Mouse (Mus musculus): ENCODE data around the gene Camk2g.

The Camk2g gene

DNA sequence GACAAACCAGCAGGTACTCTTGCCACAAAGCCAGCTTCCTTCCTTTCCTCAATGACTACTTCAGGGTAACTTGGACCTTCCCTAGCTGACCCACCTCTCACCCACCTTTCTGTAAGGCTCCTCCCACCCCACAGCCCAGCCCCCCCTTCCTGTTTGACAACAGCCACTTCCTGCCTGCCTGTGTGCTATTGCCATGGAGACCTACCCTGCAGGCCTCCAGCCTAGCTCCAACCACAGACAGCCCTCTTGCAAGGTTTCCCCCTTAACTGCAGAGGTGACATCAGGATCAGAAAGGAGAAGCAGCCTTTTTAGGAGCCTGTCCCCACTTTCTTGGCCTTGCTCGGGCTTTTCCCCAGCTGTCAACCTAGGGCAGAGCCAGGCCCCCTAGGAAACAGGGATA, 8.7 kb downstream of the Camk2g start:
- no peak for DNase-seq (ENCODE audit: low read depth)

DNA sequence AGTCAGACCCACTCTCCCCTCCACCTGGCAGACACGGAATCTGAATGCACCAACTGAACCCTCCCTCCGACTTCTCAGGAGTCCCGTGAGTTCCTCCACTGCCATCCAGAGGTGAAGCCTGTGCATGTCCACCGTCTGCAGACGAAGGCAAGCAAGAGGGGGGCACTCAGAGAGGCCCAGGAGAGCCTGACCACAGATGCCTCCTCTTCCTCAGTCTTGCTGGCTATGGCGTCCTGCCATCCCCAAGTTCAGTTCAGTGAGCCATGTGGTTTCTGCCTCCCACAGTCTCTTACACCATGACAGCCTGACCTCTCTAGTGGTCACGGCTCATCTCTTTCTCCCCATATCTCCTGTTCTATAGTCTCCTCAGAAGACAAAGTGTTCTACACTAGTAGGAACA, 9.2 kb downstream of the Camk2g start:
- DNase-seq (ENCODE audit: low read depth), result no peak

DNA sequence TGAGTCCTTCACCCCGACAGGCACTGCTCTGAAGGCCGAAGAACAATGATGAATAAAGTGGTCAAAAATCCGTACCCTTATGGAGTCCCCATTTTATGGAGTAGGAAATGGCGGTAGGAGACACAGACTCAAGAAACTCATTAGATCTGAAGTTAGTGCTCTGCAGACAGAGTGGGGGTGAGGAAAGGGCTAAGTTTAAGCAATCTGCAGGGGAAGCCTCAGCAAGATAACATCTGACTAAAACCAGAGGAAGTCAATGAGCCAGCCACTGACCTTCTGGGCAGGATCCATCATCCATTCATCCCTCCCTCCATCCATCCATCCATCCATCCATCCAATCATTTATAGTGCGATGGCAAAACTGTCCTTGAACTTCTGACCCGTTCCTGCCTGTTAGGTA, 10.4 kb downstream of the Camk2g start:
- no peak for DNase-seq (ENCODE audit: low read depth)

DNA sequence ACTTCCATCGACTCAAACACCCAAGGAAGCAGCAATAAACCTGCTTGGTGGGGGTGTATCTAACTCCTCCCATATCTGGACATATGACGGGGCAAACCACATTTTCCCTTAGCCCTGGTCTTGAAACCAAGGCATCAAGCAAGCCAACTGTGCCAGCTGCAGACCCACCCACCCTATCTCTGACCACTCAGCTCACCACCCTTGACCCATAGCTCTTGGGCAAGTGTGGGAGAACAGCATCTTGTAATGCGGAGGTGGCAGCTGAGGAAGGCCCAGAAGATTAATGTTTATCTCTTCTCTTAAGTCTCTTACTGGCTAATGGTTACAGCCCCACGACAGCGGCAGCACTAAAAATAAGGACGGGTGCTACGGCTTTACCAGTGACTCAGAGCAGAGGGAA, 11.0 kb downstream of the Camk2g start:
- no peak for DNase-seq (ENCODE audit: low read depth)

DNA sequence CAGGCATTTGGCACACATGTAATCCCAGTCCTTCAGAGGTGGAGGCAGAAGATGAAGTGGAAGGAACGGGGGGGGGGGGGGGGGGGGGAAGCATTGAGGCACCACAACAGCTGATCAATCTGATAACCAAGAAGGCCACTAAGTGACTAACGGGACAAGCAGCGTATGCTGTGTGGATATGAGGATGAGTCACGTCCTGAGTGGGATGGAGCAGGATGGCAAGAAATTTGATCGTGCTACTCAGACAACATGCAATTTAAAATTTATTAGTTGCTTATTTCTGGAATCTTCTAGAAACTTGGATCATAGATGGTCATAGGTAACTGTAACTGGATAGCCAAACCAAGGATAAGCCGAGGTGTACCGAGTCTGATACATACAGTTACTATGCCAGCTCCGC, 13.7 kb downstream of the Camk2g start:
- no peak for DNase-seq (ENCODE audit: low read depth)

DNA sequence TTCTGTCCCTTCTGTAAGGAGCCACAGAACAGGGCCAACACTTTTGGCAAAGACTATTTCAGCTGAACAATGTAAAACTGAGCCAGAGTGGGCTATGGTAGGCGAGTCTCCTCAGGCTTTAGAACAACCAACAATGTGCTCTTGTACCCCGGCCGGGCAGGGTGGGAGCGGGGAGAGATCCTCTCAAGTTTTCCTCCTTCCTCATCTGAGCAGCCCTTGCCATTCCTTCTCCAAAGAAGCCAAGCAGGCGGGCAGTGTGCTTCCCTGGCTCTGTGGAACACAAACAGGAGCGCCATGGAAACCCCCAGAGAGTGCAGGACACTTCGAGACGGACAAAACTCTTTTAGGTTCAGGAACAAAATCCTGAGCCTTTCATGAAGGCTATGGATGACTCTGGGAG, 15.4 kb downstream of the Camk2g start:
- no peak for DNase-seq (ENCODE audit: low read depth)

DNA sequence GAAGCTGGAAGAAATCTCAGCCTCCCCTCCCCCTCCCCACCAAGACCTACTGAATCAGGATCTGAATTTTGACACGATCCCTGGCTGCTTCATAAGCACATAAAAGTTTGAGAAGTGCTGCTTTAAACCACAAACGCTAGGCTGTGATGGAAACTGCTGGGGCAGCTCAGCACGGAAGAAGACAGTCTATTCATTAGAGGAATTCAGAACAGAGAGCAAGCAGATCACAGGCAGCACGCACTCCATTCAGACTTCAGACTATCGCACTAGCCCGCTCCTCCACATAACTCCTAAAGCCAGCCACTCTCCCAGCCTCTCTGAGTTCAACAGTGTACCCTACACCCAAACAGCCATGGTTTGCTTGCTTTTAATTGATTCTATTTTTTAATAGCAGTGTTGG, 18.2 kb downstream of the Camk2g start:
- no peak for DNase-seq (ENCODE audit: low read depth)

DNA sequence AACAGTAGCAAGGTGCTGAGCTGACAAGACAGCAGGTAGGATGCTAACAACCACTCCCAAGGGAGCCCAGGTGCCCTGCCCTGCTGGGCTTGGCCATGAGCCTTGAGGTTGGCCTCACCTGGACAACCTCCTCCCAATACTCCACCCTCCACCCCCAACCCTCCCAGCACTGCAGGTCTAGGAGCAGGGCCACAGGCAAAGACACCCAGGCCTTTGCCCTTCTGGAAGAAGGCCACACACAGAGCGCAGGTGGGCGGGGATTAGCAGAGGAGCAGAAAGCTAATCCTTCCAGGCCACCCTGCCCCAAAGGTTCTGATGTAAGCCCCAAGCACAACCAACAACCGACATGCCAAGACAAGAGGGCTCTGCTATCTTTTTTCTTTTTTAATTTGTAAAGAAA, 20.5 kb downstream of the Camk2g start:
- no peak for DNase-seq (ENCODE audit: low read depth)

DNA sequence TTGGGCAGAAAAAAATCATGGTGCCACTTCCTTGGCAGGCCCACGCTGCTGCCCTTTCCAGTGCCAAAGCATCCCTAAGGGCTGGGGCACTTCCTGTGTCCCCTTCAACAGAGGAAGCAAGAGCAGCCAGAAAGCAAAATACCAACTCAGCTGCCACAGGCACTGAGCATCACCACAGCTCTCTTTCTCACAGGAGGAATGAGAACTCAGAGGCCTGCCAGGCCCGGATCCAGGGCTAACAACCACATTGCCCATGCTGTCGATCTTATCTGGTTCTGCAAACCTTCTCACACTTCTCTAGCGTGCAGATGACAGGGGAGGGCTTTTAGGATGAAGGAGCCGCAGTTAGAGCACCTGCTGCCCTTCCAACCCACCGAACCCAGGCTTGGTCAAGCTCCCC, 21.1 kb downstream of the Camk2g start:
- peak; percentile 58 for DNase-seq (ENCODE audit: low read depth)

DNA sequence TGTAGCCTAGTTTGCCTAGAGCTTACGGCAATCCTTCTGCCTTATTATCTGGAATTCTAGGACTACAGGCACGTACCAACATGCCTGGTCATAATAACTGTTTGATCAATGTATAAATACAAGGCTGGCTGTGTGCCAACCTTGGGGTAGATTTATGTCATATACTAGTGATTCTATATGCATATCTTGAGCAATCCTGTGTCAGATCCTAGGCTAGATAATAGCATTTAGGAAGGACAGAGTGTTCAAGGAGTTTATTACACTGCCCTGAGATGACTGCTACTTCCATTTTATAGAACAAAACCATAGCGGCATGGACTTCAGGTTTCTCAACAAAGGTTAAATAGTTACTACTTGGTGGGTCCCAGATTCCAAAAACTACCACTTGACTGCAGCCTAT, 21.9 kb downstream of the Camk2g start:
- no peak for DNase-seq (ENCODE audit: low read depth)

DNA sequence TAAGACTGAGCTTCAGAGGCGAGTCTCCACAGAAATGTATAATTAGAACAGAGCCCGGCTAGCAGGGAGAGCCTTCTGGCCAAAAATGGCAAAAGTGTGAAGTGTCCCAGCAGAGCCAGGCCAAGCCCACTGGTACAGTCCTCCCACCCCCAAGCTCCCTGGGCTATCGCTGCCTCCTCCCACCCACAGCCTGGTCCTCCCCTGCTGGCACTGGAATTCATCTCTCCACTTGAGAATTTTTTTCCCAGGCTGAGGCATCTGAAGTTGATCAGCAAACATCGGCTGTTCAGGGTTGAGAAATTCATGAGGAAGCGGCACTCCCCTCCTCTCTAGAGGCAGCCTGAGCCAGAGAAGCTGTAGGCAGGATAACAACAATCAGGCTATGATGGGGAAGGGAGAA, 25.3 kb downstream of the Camk2g start:
- DNase-seq (ENCODE audit: low read depth), result peak; percentile 94

DNA sequence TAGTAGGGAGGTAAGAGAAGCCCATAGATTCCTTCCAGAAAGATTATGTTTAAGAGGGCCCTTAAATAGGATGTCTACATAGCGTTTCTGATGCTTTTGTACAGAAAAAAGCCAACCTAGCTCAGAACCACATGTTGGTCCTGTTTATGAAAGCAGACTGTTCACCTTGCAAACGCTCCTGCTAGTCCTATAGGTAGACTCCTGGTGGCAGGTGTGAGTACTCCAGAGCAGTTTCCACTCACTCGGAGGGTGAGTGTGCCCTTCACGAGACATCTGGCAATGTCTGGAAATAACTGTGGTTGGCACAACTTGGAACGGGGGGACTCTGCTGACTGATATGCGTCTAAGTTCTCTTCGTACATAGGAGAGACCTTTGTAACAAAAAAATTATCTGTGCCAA, 26.0 kb downstream of the Camk2g start:
- DNase-seq (ENCODE audit: low read depth), result no peak

DNA sequence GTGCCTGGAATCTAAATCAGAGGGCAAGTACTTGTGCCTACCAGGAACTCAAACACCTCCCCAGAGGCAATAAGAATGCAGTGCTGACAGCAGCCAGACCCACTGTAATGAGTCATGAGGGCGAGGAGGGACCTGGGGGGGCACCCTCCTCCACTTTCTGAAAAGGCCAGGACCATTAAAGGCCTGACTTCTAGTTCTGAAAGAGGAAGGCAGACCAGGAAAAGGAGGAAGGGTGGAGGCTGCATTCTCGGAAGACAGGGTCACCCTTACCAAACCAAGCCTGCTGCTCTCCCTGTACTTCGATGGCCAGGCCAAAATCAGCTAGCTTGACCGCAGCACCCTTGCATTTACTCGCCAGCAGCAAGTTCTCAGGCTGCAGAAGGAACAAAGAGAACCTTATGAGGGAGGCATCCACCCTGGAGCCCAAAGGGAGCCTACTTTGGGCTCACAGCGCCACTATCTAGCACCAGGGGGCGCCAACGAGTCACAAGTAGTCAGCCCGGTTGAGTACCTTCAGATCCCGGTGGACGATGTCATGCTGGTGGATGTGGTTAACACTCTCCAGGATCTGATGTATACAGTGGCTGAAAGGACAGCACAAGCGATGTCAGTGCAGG, 28.1 kb downstream of the Camk2g start:
- peak; percentile 99 for DNase-seq (ENCODE audit: low read depth)

DNA sequence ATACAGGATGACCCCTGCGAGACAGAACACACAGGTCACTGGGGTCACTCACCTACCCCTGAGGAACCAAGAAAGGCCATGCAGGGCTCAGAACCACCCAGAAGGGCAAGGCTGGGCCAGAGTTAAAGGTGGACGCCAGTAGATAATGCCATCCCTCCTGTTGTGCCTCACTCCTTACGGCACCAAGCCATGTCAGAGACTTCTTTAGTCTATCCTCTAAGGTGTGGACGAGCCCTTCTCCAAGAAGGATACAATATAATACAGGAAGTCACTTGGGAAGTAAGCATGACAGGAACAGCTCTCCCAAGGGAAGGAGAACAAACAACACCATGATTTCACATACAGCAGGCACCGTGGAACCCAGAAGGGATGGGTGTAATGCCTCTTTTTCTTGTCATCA, 28.9 kb downstream of the Camk2g start:
- no peak for DNase-seq (ENCODE audit: low read depth)

DNA sequence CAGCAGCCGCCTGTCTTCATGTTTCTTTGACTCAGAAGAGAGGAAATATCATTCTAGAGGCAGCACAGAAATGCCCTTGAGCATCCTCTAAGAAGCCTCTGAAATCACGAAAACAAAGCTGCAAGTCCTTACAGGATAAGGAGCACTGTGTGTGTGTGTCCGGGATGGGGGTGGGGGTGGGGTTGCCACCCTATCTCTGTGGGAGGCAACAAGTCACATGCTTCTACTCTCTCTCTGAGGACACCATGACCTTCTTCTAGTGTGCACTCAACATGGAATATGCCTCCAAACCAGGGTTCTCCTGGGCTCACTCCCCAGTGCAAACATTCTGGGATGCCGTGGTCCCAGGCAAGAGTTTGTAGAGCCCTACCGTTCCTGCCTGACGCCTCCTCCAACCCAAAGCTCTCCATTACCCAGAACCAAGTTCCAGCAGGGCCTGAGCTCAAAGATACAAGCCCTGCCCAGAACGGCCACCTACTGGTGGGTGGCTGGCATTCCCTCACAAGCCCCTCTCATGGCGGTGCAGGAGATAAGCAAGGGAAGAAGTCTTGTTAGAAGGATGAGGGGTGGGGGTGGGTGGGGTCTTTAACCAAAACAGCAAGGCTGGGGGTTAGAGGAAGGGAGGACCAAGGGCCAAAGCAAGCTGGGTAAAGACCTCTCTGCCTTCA, 35.0 kb downstream of the Camk2g start:
- no peak for DNase-seq (ENCODE audit: low read depth)

DNA sequence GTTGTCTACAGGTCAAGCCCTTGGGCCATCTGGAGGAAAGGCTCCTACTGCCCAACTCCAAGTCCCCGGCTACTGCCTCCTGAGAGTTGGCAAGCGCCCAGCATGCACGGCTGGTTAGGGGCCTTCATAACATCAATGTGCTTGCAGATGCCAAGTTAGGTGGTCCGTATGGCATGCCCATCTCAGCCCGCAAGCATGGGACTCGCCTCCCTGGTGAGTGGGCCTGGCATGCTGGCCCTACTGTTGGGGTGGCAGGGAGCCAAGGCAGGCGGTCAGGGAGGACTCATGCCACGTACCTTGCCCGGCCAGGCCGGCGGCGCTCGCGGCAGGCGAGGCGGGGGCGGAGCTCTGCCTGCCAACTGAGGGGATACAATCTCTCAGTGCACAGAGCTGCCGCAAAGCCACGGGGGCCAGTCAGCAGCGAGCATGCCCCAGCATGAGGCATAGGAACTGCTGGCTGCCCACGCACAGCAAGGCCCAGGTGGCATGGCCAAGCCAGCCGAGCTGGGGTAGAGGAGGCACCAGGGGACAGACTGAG, 36.4 kb downstream of the Camk2g start:
- no peak for DNase-seq (ENCODE audit: low read depth)

DNA sequence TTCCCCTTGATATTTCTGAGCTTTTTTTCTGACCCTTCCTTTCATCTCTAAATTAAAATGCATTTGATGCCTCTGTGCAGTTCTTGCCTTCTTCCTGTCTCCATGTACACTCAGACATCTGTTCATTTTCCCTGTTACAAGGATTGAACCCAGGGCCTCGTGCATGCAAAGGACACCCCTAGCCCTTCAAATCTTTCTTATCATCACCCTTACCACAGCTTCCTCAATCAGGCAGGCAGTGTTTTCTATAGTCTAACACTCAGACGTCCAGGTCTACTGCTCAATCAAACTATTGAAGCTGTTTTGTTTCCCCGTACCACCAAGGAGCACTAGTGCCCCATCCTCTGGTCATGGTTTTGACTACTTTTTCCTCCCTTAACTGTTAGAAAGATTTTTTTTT, 40.1 kb downstream of the Camk2g start:
- DNase-seq (ENCODE audit: low read depth), result no peak

DNA sequence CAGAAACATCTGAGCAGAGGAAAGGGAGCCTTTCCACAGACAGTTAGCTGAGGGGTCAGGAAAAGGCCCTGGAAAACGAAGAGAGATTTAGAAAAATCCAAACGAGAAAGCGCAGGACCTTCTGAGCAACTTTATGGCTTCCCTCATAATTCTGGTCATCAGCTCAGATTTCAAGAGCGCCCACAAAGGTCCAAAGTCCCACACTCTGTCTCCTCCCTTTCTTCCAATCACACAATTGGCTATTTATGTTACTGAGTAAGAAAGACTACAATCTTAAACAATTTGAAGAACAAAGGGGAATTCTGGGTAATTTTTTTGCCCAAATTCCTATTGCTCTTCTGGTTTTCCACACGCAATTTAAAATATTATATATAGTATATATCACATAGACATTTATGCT, 43.4 kb downstream of the Camk2g start:
- no peak for DNase-seq (ENCODE audit: low read depth)

DNA sequence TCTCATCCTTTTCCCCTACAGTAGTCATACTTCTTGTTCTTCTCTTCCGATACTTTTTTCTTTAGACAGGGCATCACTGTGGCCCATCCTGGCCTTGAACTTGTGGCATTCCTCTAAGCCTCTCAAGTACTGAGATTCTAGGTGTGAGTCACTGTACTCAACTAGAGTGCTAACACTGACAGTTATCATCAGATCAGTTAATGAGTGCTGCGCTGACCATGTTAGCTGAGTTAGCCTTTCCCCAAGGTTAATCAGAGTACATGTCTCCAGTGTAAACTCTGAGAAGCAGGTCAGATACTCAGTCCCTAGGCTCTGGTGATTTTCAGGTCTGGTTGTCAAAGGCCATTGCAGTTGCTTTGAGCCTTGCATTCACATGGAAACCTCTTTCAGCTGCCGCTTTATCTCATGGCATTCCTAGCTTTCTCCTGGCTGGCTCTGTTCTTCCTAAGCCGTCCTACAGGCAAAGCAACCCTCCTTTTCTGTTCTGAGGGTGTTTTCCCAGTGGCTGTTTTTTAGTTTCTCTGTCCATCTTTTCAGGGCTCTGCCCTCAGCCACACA, 44.3 kb downstream of the Camk2g start:
- DNase-seq (ENCODE audit: low read depth), result no peak

DNA sequence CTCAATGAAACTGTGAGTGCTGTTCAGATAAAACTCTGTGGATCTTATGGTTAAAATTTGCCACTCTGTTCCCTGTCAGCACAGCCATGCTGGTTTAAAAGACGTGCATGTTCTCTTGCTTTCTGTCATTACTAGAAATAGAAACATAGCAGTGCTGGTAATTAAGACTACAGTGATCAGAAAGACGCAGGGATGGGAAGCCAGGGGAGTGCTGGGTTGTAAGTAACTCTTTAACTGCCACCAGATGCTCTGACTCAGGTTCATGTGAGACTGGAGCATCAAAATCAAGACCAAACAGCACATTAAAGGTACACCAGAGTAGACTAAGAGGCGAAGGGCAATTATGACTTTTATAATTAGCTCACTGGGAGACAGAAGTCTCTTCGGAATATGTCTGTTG, 45.5 kb downstream of the Camk2g start:
- DNase-seq (ENCODE audit: low read depth), result no peak

DNA sequence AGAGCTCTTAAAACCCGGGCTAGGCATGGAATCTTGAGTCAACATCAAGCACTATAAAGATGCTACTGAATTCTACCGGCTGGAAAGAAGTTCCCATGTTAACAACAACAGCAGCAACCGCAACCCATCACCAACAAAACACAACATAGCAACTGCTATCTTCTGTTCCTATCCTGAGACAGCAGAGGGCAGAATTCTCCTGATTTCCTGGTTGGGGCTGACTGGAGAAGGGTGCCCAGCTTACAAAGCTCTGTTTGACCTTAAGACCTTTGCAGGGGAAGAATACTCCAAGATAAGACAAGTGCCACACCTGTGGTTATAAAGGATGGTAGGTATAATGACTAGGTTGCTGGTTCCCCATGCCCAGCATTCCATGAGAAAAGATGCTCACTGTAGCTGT, 47.0 kb downstream of the Camk2g start:
- no peak for DNase-seq (ENCODE audit: low read depth)

DNA sequence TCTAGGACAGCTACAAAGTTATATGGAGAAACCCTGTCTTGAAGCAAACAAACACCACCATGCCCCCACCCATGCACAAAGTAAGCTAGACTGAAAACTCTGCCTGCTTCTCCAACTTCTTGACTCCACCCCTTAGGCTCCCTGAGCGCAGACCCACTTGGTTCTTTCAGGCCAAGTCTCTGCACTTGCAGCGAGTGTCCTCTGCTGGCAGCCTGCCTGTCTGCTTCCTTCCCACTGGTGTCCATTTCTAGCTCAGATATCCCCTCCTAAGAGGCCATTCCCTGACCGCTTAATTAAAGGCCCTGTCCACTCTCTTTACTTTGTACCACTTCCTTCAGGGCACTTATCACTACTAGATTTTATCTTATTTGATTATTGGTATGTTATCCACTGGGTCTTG, 50.3 kb downstream of the Camk2g start:
- DNase-seq (ENCODE audit: low read depth), result no peak

DNA sequence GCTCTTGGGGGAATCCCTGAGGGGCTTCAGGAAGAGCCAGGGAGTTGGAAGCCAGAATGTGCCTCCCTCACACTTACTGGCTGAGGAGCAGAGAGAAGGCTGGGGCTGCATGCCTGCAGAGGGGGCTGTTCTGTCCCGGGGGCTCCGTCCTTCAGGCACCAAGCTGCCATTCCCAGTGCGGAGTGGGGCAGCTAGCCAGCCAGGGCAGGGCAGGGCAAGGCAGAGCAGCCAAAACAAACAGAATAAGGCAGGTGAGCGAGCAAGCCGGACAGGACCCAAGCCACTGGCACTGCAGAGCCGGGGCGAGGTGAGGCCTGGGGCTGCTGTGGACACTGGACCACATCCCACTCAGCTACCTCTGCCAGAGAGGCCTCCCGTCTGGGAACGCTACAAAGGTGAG, 52.6 kb downstream of the Camk2g start:
- no peak for DNase-seq (ENCODE audit: low read depth)

DNA sequence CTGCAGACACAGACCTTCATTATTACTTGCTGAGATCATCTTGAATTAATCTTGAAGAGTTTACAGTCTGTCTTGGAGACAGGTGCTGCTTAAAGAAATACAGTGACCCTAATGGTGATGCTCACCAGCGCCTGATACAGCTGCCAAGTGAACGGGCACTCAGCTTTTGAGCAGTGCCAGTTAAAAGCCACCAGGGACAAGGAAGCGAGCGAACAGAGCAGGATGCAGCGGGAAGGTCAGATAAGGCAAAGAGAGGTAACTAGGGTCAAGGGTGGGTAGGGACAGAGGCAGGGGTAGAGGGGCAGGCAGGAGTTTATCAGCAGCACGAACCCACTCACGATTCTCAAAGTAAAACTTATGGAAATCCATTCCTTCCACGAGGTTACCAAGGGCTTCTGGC, 55.4 kb downstream of the Camk2g start:
- no peak for DNase-seq (ENCODE audit: low read depth)
